Mouse (Mus musculus) hindbrain, embryonic 11.5 days (tissue): ENCODE measurements around the gene Gm20388. TPM values are rescaled to one million over a fixed set of nuclear protein-coding genes. Genes with fewer than 3 reads are reported as not detected.

Source experiments
- ATAC-seq: fragments of 200-750 bp; cut with Nextera tagmentation; 2 replicates; pipeline ENCODE4 v1.8.0; 2017; ENCODE audit warnings: mild to moderate bottlenecking, moderate TSS enrichment, moderate library complexity; ENCODE audit not compliant: low FRiP score
- DNase-seq: peaks from one replicate; pipeline ENCODE4 v3.0.0-alpha.2; 2015; ENCODE audit warnings: low spot score
- H3K27ac ChIP-seq: fragments of 300-500 bp; sonication (generic); 2 replicates; pipeline ENCODE4 v1.5.1; 2014; ENCODE audit warnings: mild to moderate bottlenecking, low read depth, low read length
- H3K27me3 ChIP-seq: fragments of 300-500 bp; sonication (generic); 2 replicates; pipeline ENCODE4 v1.6.1; 2014; ENCODE audit warnings: mild to moderate bottlenecking, low read length, moderate library complexity, mixed read lengths; ENCODE audit not compliant: control insufficient read depth, insufficient read depth
- H3K36me3 ChIP-seq: fragments of 300-500 bp; sonication (generic); 2 replicates; pipeline ENCODE4 v1.6.1; 2014; ENCODE audit warnings: mild to moderate bottlenecking, low read length, moderate library complexity, mixed read lengths; ENCODE audit not compliant: control insufficient read depth, insufficient read depth
- H3K4me1 ChIP-seq: fragments of 300-500 bp; sonication (generic); replicated peaks from 2 replicates; pipeline ENCODE4 v1.6.1; 2014; ENCODE audit warnings: low read length, mixed read lengths; ENCODE audit not compliant: control insufficient read depth, insufficient read depth
- H3K4me2 ChIP-seq: fragments of 300-500 bp; sonication (generic); replicated peaks from 2 replicates; pipeline ENCODE4 v1.6.1; 2014; ENCODE audit warnings: mild to moderate bottlenecking, low read depth, low read length
- H3K4me3 ChIP-seq: fragments of 300-500 bp; sonication (generic); 2 replicates; pipeline ENCODE4 v1.5.1; 2014; ENCODE audit warnings: low read depth, low read length
- H3K9ac ChIP-seq: fragments of 300-500 bp; sonication (generic); 2 replicates; pipeline ENCODE4 v1.6.1; 2014; ENCODE audit warnings: low read depth, low read length
- H3K9me3 ChIP-seq: fragments of 300-500 bp; sonication (generic); 2 replicates; pipeline ENCODE4 v1.6.1; 2016; ENCODE audit warnings: low read length; ENCODE audit not compliant: control insufficient read depth
- WGBS: fragments of 180-500 bp; shearing (Covaris S2); extraction: QIAGEN DNeasy Blood & Tissue Kit; methylation state at CpG from one replicate; pipeline ENCODE4 v1.1.7; 2014; 5-methylcytosine and 5-hydroxymethylcytosine counted together
- polyA plus RNA-seq: library from polyadenylated mRNA; unstranded; fragments of >200 nt; fragmentation: Nextera tagmentation; extraction: Ambion mirVana; gene quantifications from 2 replicates; pipeline ENCODE4 v1.2.1, GENCODE M21; 2014

Gm20388 gene
- polyA plus RNA-seq, 1 experiment from 2014 or later, result 11.8 TPM

DNA sequence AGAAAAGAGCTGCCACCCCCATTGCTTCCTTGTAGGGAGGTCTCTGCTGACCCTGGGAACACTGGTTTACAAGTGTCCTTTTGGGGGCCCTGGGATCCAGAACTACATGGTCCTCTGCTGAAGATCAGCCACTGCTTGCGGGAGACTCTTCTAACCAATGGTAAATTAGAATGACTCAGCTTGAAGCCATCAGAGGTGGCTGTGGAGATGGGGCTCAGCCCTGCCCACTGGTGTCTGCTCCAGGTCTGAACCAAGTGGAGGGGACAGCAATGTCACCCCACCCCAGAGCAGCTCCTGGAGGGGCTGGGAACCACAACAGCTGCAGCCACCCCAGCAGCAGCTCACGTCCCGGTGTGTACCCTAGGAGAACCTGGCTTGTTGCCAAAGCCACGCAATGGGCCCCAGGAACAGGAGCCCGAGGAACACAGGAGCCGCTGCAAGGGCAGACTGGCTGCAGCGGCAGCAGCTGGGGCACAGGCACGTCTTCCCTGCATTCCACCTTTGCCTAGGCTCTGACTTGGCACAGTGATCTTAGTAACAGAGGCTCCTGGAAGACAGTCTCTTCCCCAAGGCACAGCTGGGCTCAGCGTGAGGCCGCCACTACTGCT lies 1961.3 kb downstream of the Gm20388 start:
- Histone ChIP-seq H3K27me3 (no peaks in the 10 kb centered on the region; the same call in 1 of the 2 replicates), H3K36me3 (no peaks in the 10 kb centered on the region), H3K4me1 (peaks cover 2% of the 10 kb centered on the region; the same call in 1 of the 2 replicates), H3K4me3 (no peak overlapping the region), H3K9ac (no peak overlapping the region), H3K9me3 (no peaks in the 10 kb centered on the region), H3K4me2 (no peak overlapping the region), H3K27ac (no peak overlapping the region)
- WGBS, result 46% methylated on average over 10 of the region's 10 CpGs
- ATAC-seq (no peak), DNase-seq (no peak)

GRCm38 (mm10) chr8:121874031-121874430 lies 1963.4 kb downstream of the Gm20388 start:
- Histone ChIP-seq H3K9me3 (no peaks in the 10 kb centered on the region), H3K36me3 (no peaks in the 10 kb centered on the region), H3K4me1 (peaks cover 2% of the 10 kb centered on the region; the same call in 1 of the 2 replicates), H3K27ac (no peak overlapping the region), H3K4me2 (no peak overlapping the region), H3K27me3 (no peaks in the 10 kb centered on the region; the same call in 1 of the 2 replicates), H3K9ac (no peak overlapping the region), H3K4me3 (no peak overlapping the region)
- 67% methylated on average over 9 of the region's 9 CpGs for WGBS
- ATAC-seq, result no peak
- peak; percentile 29 for DNase-seq

GRCm38 (mm10) chr8:121875045-121875444 lies 1964.4 kb downstream of the Gm20388 start:
- Histone ChIP-seq H3K9ac (no peak overlapping the region), H3K27me3 (no peaks in the 10 kb centered on the region; the same call in 1 of the 2 replicates), H3K9me3 (no peaks in the 10 kb centered on the region), H3K27ac (no peak overlapping the region), H3K4me3 (no peak overlapping the region), H3K36me3 (no peaks in the 10 kb centered on the region), H3K4me1 (peaks cover 2% of the 10 kb centered on the region; the same call in 1 of the 2 replicates), H3K4me2 (no peak overlapping the region)
- DNase-seq (no peak), ATAC-seq (no peak)
- 78% methylated on average over 3 of the region's 3 CpGs for WGBS

DNA sequence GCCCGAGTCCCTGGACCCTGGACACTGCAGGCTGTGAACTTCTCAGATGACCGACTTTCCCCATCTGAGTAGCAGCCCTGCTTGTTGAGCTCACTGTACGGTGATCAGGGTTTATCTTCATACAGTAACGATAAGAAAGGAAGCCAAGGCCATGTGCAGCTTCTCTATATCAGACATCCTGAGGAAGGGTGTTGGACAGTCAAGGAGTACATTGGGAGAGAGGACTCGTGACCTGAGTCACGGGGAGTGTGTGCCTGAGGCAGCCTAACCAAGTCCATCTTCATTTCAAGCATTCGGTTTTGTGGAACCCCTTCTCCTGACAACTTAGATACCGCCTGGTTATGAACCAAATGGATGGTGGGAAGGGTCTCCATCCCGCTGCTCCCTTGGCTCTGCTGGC lies 1964.9 kb downstream of the Gm20388 start:
- Histone ChIP-seq H3K4me2 (no peak overlapping the region), H3K9ac (no peak overlapping the region), H3K27ac (no peak overlapping the region), H3K4me3 (no peak overlapping the region), H3K36me3 (no peaks in the 10 kb centered on the region), H3K9me3 (no peaks in the 10 kb centered on the region), H3K4me1 (peaks cover 2% of the 10 kb centered on the region; the same call in 1 of the 2 replicates), H3K27me3 (no peaks in the 10 kb centered on the region; the same call in 1 of the 2 replicates)
- no peak for DNase-seq
- ATAC-seq, result no peak
- WGBS, result 92% methylated on average over 9 of the region's 9 CpGs

DNA sequence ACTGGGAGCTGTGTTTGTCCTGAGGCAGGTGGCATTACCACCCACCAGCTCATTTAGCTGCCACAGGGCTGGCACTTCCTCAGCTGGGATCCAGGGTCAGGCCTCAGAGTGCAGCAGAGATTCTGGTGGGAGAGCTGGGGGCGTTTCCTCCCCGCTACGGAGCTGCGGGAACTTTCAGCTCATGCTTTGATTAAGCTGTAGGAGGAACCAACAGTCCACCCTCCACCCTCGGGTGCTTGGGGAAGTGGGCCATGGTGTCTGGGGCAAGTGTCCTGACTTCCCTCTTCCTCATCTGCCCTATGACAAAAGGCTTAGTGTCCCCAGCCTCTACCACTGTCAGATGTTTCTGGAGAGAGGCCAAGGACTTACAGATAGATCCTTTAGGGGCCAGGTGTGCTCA lies 1966.6 kb downstream of the Gm20388 start:
- WGBS, result 86% methylated on average over 5 of the region's 5 CpGs
- Histone ChIP-seq H3K27ac (no peak overlapping the region), H3K36me3 (no peaks in the 10 kb centered on the region), H3K9me3 (no peaks in the 10 kb centered on the region), H3K4me2 (no peak overlapping the region), H3K4me3 (no peak overlapping the region), H3K27me3 (no peaks in the 10 kb centered on the region), H3K4me1 (peaks cover 2% of the 10 kb centered on the region; the same call in 1 of the 2 replicates), H3K9ac (no peak overlapping the region)
- ATAC-seq (no peak), DNase-seq (no peak)

GRCm38 (mm10) chr8:121877828-121878480 lies 1967.3 kb downstream of the Gm20388 start:
- Histone ChIP-seq H3K4me2 (no peak overlapping the region), H3K27me3 (no peaks in the 10 kb centered on the region), H3K4me1 (no peaks in the 10 kb centered on the region), H3K9ac (no peak overlapping the region), H3K36me3 (no peaks in the 10 kb centered on the region), H3K4me3 (no peak overlapping the region), H3K9me3 (no peaks in the 10 kb centered on the region), H3K27ac (no peak overlapping the region)
- ATAC-seq (no peak), DNase-seq (no peak)
- WGBS, result 87% methylated on average over 7 of the region's 7 CpGs

DNA sequence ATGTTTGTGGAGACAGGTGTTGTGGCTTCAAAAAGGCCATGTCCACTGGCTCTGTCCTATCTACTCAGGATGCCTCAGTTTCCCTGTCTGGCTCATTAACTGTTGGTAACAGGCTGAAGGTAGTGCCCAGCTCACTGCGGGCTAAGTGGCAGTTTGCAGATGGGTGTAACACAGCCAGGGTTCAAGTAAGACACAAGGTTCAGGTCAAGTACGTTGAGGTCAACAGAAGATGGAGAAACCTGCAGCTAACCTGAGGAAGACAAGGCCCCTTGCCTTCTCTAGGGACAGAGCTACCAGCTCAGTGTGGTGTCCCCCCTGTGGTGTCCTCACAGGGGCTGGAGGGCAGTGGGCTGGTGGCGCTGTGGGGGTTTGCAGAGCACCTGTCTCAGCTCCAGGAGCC lies 1969.1 kb downstream of the Gm20388 start:
- H3K27ac ChIP-seq, result no peak overlapping the region
- no peak for ATAC-seq
- no peaks in the 10 kb centered on the region for H3K27me3 ChIP-seq
- H3K4me1 ChIP-seq, result no peaks in the 10 kb centered on the region
- WGBS, result 81% methylated on average over 3 of the region's 3 CpGs
- DNase-seq, result no peak
- no peaks in the 10 kb centered on the region for H3K36me3 ChIP-seq
- H3K4me2 ChIP-seq, result no peak overlapping the region
- no peak overlapping the region for H3K9ac ChIP-seq
- H3K9me3 ChIP-seq, result no peaks in the 10 kb centered on the region
- no peak overlapping the region for H3K4me3 ChIP-seq

- H3K36me3 ChIP-seq, result no peaks in the 10 kb centered on the region
- H3K4me1 ChIP-seq, result no peaks in the 10 kb centered on the region
Observed at GRCm38 (mm10) chr8:121880818-121881217, 1970.2 kb downstream of the Gm20388 start.

DNA sequence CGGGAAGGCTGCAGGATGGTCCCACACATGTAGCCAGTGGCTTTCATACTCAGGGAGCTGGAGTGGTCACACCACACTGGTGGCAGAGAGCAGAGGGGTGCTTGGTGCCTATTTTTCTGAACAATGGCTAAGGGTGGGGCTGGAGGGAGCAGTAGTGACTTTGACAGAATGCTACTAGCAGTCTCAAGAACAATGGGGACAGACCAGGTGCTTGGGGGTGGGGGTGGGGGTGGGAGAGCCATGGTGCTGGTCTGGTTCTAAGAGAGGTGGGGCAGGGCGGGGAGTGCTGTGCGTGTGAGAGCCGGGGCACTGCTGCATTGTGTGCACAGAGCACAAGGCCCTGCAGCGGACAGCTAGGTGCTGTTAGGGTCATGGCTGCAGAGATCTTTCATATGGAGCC lies 1971.3 kb downstream of the Gm20388 start:
- ATAC-seq, result no peak
- Histone ChIP-seq H3K4me3 (no peak overlapping the region), H3K36me3 (no peaks in the 10 kb centered on the region), H3K27me3 (no peaks in the 10 kb centered on the region), H3K9me3 (no peaks in the 10 kb centered on the region), H3K4me1 (no peaks in the 10 kb centered on the region), H3K4me2 (no peak overlapping the region), H3K27ac (no peak overlapping the region), H3K9ac (no peak overlapping the region)
- DNase-seq, result no peak
- 90% methylated on average over 5 of the region's 5 CpGs for WGBS

More at GRCm38 (mm10) chr8:121880818-121881217, 1970.2 kb downstream of the Gm20388 start:
- Histone ChIP-seq H3K4me2 (no peak overlapping the region), H3K27ac (no peak overlapping the region), H3K9ac (no peak overlapping the region), H3K9me3 (no peaks in the 10 kb centered on the region), H3K27me3 (no peaks in the 10 kb centered on the region), H3K4me3 (no peak overlapping the region)
- 65% methylated on average over 1 of the region's 1 CpGs for WGBS
- ATAC-seq (no peak), DNase-seq (no peak)
